10 mouse cellular contexts compared by ENCODE assay signal in genomic region chr1:172341386-172341785, GRCm38 (mm10). TPM values are rescaled to one million over a fixed set of nuclear protein-coding genes. Genes with fewer than 3 reads are reported as not detected.
DNase-seq lines count a peak whose midpoint lies in the region; ATAC-seq and TF ChIP-seq lines count a peak whose summit lies in the region.
"Had no signal": no experiment of that assay in that cellular context is flagged by ENCODE, and none has a peak within 500 bp of the region (broad histone marks: within the 10 kb centered on the region; RNA-seq: fewer than 3 reads in every experiment).

No protein-coding gene starts in this region.

- TF ChIP-seq POLR2A in cerebellum, adult 2 months (IDR thresholded peaks at IDR 0.05; ENCODE audit: borderline replicate concordance, insufficient read depth, low read length) = no peak
- TF ChIP-seq POLR2A in small intestine, adult 2 months (IDR thresholded peaks at IDR 0.05; ENCODE audit: low read depth, low read length) = no peak

- peak overlapping the region; percentile 46 for H3K9ac ChIP-seq in lung, embryonic 16.5 days (ENCODE audit: low read length)
- no peak overlapping the region for H3K9ac ChIP-seq in limb, embryonic 11.5 days (ENCODE audit: low read length)

- H3K9me3 ChIP-seq in lung, embryonic 16.5 days (ENCODE audit: control insufficient read depth, low read length) = no peaks in the 10 kb centered on the region
- H3K9me3 ChIP-seq in limb, embryonic 11.5 days (ENCODE audit: control insufficient read depth, low read length) = no peaks in the 10 kb centered on the region; the same call in 1 of the 2 replicates

- peaks cover 3% of the 10 kb centered on the region; the same call in 1 of the 2 replicates for H3K4me1 ChIP-seq in cerebellum, adult 2 months (ENCODE audit: control insufficient read depth, insufficient read depth, low read length)
- peaks cover 15% of the 10 kb centered on the region for H3K4me1 ChIP-seq in lung, embryonic 16.5 days (replicated peaks; ENCODE audit: control insufficient read depth, insufficient read depth, low read length)
- no peaks in the 10 kb centered on the region for H3K4me1 ChIP-seq in limb, embryonic 11.5 days (ENCODE audit: control insufficient read depth, insufficient read depth, low read length)
- no peaks in the 10 kb centered on the region; the same call in none of the 2 replicates for H3K4me1 ChIP-seq in small intestine, adult 2 months (ENCODE audit: control insufficient read depth, insufficient read depth, insufficient read length, low read length)

- TF ChIP-seq CTCF in cerebellum, adult 2 months (IDR thresholded peaks at IDR 0.05; ENCODE audit: borderline replicate concordance, insufficient read depth, low read depth, low read length) = no peak
- no peak for TF ChIP-seq CTCF in small intestine, adult 2 months (IDR thresholded peaks at IDR 0.05; ENCODE audit: extremely low read depth, insufficient read length, insufficient replicate concordance, low read depth, low read length)

- H3K27me3 ChIP-seq in cerebellum, adult 2 months (ENCODE audit: control insufficient read depth, insufficient read depth, low read length) = no peaks in the 10 kb centered on the region
- peaks cover 20% of the 10 kb centered on the region for H3K27me3 ChIP-seq in lung, embryonic 16.5 days (ENCODE audit: control insufficient read depth, insufficient read depth, low read depth, low read length)
- peaks cover 22% of the 10 kb centered on the region for H3K27me3 ChIP-seq in limb, embryonic 11.5 days (ENCODE audit: control insufficient read depth, insufficient read depth, low read length)
- peaks cover 32% of the 10 kb centered on the region for H3K27me3 ChIP-seq in small intestine, adult 2 months (ENCODE audit: control insufficient read depth, insufficient read depth, low read length)

- H3K27ac ChIP-seq in cerebellum, adult 2 months (ENCODE audit: insufficient read depth, low read length) = peak overlapping the region; percentile 7; the same call in 1 of the 2 replicates
- H3K27ac ChIP-seq in lung, embryonic 16.5 days (ENCODE audit: low read length) = no peak overlapping the region
- no peak overlapping the region for H3K27ac ChIP-seq in limb, embryonic 11.5 days (replicated peaks; ENCODE audit: low read depth, low read length)
- H3K27ac ChIP-seq in small intestine, adult 2 months (ENCODE audit: insufficient read depth, low read depth, low read length) = no peak overlapping the region

- H3K4me2 ChIP-seq in lung, embryonic 16.5 days (ENCODE audit: low read depth, low read length) = peak overlapping the region; percentile 80
- H3K4me2 ChIP-seq in limb, embryonic 11.5 days (ENCODE audit: low read depth, severe bottlenecking) = peak overlapping the region; percentile 56

- no peak for DNase-seq in cerebellum, adult 2 months
- no peak for DNase-seq in cerebellum, adult 8-10 months
- no peak for DNase-seq in lung, adult 18-20 months
- DNase-seq in limb, embryonic 11.5 days (ENCODE audit: low spot score) = no peak

- ATAC-seq in lung, embryonic 16.5 days (ENCODE audit: low read depth) = no peak; the same call in 1 of the 2 replicates
- ATAC-seq in limb, embryonic 11.5 days (ENCODE audit: insufficient number of reproducible peaks, low FRiP score, low TSS enrichment, low read depth) = peak; percentile 36; the same call in 1 of the 2 replicates
- ATAC-seq in megakaryocyte-erythroid progenitor cell, adult 5-6 weeks (replicated peaks; ENCODE audit: low FRiP score, low TSS enrichment, poor library complexity, severe bottlenecking) = no peak
- ATAC-seq in activated CD4-positive, CD25-positive, alpha-beta regulatory T cell, adult 4 months = no peak

- WGBS in cerebellum, adult 2 months = 25% methylated on average over 10 of the region's 10 CpGs
- WGBS in lung, embryonic 16.5 days = 9% methylated on average over 10 of the region's 10 CpGs
- WGBS in limb, embryonic 11.5 days = 20% methylated on average over 10 of the region's 10 CpGs
- WGBS in small intestine, adult 2 months = 13% methylated on average over 10 of the region's 10 CpGs

- H3K4me3 ChIP-seq in cerebellum, adult 2 months (replicated peaks; ENCODE audit: insufficient read depth, low read depth, low read length) = peak overlapping the region; percentile 45
- peak overlapping the region; percentile 56 for H3K4me3 ChIP-seq in lung, embryonic 16.5 days (ENCODE audit: low read length)
- H3K4me3 ChIP-seq in limb, embryonic 11.5 days (ENCODE audit: low read depth, low read length) = peak overlapping the region; percentile 30
- H3K4me3 ChIP-seq in small intestine, adult 2 months (ENCODE audit: low read depth, low read length) = peak overlapping the region; percentile 46
- H3K4me3 ChIP-seq: myocyte had no signal

- no peaks in the 10 kb centered on the region for H3K36me3 ChIP-seq in lung, embryonic 16.5 days (ENCODE audit: control insufficient read depth, insufficient read depth, low read length)
- H3K36me3 ChIP-seq in limb, embryonic 11.5 days (ENCODE audit: control insufficient read depth, insufficient read depth, low read length) = no peaks in the 10 kb centered on the region
- no peaks in the 10 kb centered on the region for H3K36me3 ChIP-seq in small intestine, adult 2 months (ENCODE audit: control insufficient read depth, insufficient read depth, low read length)

RNA-seq across cellular contexts. Expression of gene Kcnj10, which starts 0.4 kb away (rescaled TPM):
- polyA plus RNA-seq in cerebellum, adult 2 months (2012; rRNA removed) = 141 and 174 TPM in 2 replicates
- polyA plus RNA-seq in lung, embryonic 16.5 days (2015; fragmentation: Nextera tagmentation; extraction: Ambion mirVana) = 0.15 and 0.20 TPM in 2 replicates
- 0.07 and 0.11 TPM in 2 replicates for polyA plus RNA-seq in limb, embryonic 11.5 days (2014; fragmentation: Nextera tagmentation; extraction: Ambion mirVana)
- polyA plus RNA-seq in small intestine, adult 2 months (2012; rRNA removed) = 0.44 and 0.65 TPM in 2 replicates
- not detected in 2 replicates for total RNA-seq in megakaryocyte-erythroid progenitor cell, adult 5-6 weeks (2014; fragmentation: Nextera tagmentation)
- 0.15 and 0.75 TPM in 2 replicates for total RNA-seq in megakaryocyte-erythroid progenitor cell, adult 5-6 weeks (2017)
- polyA plus RNA-seq in activated CD4-positive, CD25-positive, alpha-beta regulatory T cell, adult 4 months (2017; shearing (Covaris generic)) = under 1 TPM in 1 of 2 experiments, not detected in 1; 0.15 TPM
- polyA plus RNA-seq: myocyte had no signal

RNA-seq across cellular contexts. Expression of gene Kcnj9, which starts 12.3 kb away (rescaled TPM):
- 116 and 130 TPM in 2 replicates for polyA plus RNA-seq in cerebellum, adult 2 months (2012; rRNA removed)
- polyA plus RNA-seq in lung, embryonic 16.5 days (2015; fragmentation: Nextera tagmentation; extraction: Ambion mirVana) = not detected in 2 replicates
- polyA plus RNA-seq in limb, embryonic 11.5 days (2014; fragmentation: Nextera tagmentation; extraction: Ambion mirVana) = not detected in 2 replicates
- polyA plus RNA-seq in small intestine, adult 2 months (2012; rRNA removed) = 0.25 TPM in 1 of 2 replicates, not detected in the other
- not detected in 2 replicates for total RNA-seq in megakaryocyte-erythroid progenitor cell, adult 5-6 weeks (2014; fragmentation: Nextera tagmentation)
- not detected in 2 replicates for total RNA-seq in megakaryocyte-erythroid progenitor cell, adult 5-6 weeks (2017)
- under 1 TPM in 1 of 2 experiments, not detected in 1; 0.08 TPM for polyA plus RNA-seq in activated CD4-positive, CD25-positive, alpha-beta regulatory T cell, adult 4 months (2017; shearing (Covaris generic))
- total RNA-seq: heart, adult 18-20 months had no signal

RNA-seq across cellular contexts. Expression of gene Pigm, which starts 35.0 kb away (rescaled TPM):
- 7.5 and 7.9 TPM in 2 replicates for polyA plus RNA-seq in cerebellum, adult 2 months (2012; rRNA removed)
- polyA plus RNA-seq in lung, embryonic 16.5 days (2015; fragmentation: Nextera tagmentation; extraction: Ambion mirVana) = 5.0 and 6.2 TPM in 2 replicates
- 12.4 and 12.6 TPM in 2 replicates for polyA plus RNA-seq in limb, embryonic 11.5 days (2014; fragmentation: Nextera tagmentation; extraction: Ambion mirVana)
- 3.5 and 4.8 TPM in 2 replicates for polyA plus RNA-seq in small intestine, adult 2 months (2012; rRNA removed)
- total RNA-seq in megakaryocyte-erythroid progenitor cell, adult 5-6 weeks (2014; fragmentation: Nextera tagmentation) = 12.9 and 18.2 TPM in 2 replicates
- 16.4 and 16.8 TPM in 2 replicates for total RNA-seq in megakaryocyte-erythroid progenitor cell, adult 5-6 weeks (2017)
- 1 to 10 TPM; 5.6 to 7.3 TPM for polyA plus RNA-seq in activated CD4-positive, CD25-positive, alpha-beta regulatory T cell, adult 4 months (2017; shearing (Covaris generic))

RNA-seq across cellular contexts. Expression of gene Atp1a2, which starts 43.5 kb away (rescaled TPM):
- polyA plus RNA-seq in cerebellum, adult 2 months (2012; rRNA removed) = 535 and 584 TPM in 2 replicates
- polyA plus RNA-seq in lung, embryonic 16.5 days (2015; fragmentation: Nextera tagmentation; extraction: Ambion mirVana) = 6.2 and 6.7 TPM in 2 replicates
- polyA plus RNA-seq in limb, embryonic 11.5 days (2014; fragmentation: Nextera tagmentation; extraction: Ambion mirVana) = 1.4 and 1.5 TPM in 2 replicates
- 2.7 and 3.5 TPM in 2 replicates for polyA plus RNA-seq in small intestine, adult 2 months (2012; rRNA removed)
- total RNA-seq in megakaryocyte-erythroid progenitor cell, adult 5-6 weeks (2014; fragmentation: Nextera tagmentation) = not detected in 2 replicates
- not detected in 2 replicates for total RNA-seq in megakaryocyte-erythroid progenitor cell, adult 5-6 weeks (2017)
- polyA plus RNA-seq in activated CD4-positive, CD25-positive, alpha-beta regulatory T cell, adult 4 months (2017; shearing (Covaris generic)) = under 1 TPM; 0.08 to 0.12 TPM

Comparison
In these comparisons a context has a peak if more than half of its experiments do, and no peak if none do; other contexts are left out.
1. RNA of gene Kcnj10, which starts 0.4 kb away (polyA plus RNA-seq): 141 to 174 TPM in cerebellum, adult 2 months; 0.44 to 0.65 TPM in small intestine, adult 2 months, 0.15 to 0.20 TPM in lung, embryonic 16.5 days, 0.15 TPM in activated CD4-positive, CD25-positive, alpha-beta regulatory T cell, adult 4 months and 0.07 to 0.11 TPM in limb, embryonic 11.5 days; every median in the first group is over 10 times any median in the second.
2. RNA of gene Kcnj9, which starts 12.3 kb away (polyA plus RNA-seq): 116 to 130 TPM in cerebellum, adult 2 months; 0.08 TPM in activated CD4-positive, CD25-positive, alpha-beta regulatory T cell, adult 4 months, not detected in lung, embryonic 16.5 days, 0.25 TPM in small intestine, adult 2 months and not detected in limb, embryonic 11.5 days; every median in the first group is over 10 times any median in the second.
3. Peak in every context shown above with its lines, with median percentiles within 50 percentile points of each other: H3K4me3 ChIP-seq.